Mouse (Mus musculus): Measurements from ENCODE around the gene Clec16a.

The Clec16a gene

GRCm38 (mm10) chr16:10536323-10536722, 8.8 kb upstream of the Clec16a start:
- DNase-seq (ENCODE audit: low spot score) = no peak

DNA sequence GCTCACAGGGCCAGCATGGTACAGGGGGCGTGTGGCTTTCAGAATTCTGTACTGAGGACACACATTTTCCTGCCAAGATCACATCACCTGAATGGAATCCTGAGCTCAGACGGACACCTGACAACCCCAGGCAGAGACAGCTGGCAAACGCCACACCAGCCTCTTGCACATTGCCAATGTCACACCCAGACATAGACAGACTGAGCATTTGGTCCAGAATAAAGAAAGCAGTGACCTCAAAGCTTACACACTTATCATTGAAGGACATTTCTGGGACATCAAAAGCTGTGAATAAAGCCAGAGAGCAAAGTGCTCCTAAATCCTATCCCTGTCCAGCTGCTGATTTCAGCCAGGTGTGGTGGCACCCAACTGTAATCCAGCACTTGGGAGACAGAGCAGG, 8.2 kb upstream of the Clec16a start:
- no peak for DNase-seq (ENCODE audit: low spot score)

DNA sequence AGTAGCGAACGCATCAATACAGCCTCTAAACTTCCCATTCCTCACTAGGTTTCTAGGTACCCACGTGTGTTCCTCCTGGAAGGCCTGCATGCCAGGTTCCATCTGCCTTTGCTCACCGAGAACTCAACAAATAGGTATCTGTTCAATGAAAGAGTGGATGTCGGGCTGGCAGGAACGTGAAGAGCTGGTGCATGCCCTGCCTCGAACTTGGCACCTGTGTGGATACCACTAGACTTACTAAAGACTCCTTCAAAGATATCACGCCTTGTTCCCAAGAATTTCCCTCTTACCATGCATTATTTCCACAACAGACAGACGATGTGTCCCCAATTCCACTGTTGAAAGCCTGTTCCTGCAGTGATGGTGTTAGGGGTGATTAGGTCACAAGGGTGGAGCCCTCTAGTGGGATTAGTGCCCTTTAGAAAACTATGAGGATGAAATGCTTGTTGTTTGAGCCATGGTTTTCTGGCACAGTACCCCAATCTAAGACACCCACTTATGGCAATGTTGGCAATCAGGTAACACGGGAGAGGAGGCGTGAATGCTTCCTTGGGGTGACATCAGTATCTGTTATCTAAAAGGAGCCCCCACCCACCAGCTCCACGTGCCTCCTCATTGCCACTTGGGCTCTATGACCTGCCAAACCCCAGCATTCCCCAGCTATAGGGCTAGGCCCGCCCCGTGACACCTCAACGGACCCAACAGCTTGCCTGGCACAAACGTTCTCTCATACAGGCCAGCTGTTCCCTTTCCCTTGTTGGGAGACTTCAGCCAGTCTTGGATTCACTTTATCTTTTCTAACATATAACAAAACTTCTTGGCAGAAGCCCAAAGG, 4.2 kb upstream of the Clec16a start:
- no peak for DNase-seq (ENCODE audit: low spot score)

GRCm38 (mm10) chr16:10541598-10541930, 3.6 kb upstream of the Clec16a start:
- peak; percentile 39 for DNase-seq (ENCODE audit: low spot score)

DNA sequence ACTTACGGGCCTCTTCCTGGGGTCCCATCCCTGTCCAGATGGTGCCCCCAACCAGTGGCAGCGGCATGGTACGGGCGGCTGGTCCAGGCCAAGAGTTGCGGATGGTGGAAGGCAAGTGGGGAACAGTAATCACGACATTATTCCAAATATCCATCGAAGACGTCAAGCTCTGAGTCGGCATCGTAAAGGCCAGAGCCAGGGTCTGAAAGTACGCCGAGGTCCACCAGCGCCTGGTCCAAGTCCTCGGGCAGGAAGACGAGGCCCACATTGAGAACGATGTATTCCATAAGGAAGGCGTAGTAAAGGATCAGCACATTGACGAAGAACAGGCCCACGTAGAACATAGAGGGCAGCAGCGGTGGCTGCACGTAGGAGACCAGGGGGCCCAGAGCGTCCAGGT, 2.9 kb upstream of the Clec16a start:
- no peak for DNase-seq (ENCODE audit: low spot score)

GRCm38 (mm10) chr16:10542698-10543365, 2.3 kb upstream of the Clec16a start, which contains the start of gene Dexi:
Gene Dexi (minus strand): TSS chr16:10543054.
- peak; percentile 99 for DNase-seq (ENCODE audit: low spot score)

GRCm38 (mm10) chr16:10546865-10547264, 1.7 kb downstream of the Clec16a start:
- no peak for DNase-seq (ENCODE audit: low spot score)

DNA sequence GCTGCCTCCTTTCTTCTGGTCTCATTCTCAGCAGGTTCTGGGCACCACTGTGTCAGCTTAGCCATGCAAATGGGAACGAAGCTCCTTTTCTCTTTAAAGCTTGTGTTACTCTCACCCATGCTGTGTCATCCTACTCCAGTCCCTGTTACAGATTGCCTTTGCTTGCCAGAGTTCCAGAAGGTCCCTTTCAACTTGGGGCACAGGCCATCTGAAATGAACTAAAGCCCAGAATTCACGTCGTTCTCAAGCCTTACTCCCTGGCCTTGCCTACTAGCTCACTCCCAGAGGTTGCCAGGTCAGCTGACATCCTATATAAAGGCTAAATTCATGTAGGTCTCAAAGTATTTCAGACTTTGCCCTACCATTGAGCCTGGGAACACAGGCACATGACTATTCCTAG, 3.8 kb downstream of the Clec16a start:
- DNase-seq (ENCODE audit: low spot score) = peak; percentile 50

DNA sequence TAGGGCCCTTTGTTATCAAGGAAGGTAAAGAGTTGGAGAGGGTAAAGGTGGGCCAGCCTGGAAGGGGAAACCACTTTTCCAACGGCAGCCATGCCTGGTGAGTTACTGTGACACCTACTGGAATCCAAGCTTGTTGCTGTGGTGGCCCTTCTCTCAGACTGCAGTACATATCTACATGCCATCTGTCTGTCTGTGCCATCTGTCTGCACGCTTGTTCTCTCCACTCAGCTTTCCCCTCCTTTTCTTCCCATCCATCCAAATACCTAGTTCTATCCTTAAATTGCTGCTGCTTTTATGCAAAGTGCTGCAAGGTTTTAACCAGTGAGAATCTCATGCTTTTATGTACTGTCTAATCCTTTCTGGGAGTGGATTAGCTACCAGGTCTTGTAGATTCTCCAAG, 4.5 kb downstream of the Clec16a start:
- DNase-seq (ENCODE audit: low spot score) = no peak

- no peak for DNase-seq (ENCODE audit: low spot score)
Measured at GRCm38 (mm10) chr16:10551592-10551991, 6.5 kb downstream of the Clec16a start.

DNA sequence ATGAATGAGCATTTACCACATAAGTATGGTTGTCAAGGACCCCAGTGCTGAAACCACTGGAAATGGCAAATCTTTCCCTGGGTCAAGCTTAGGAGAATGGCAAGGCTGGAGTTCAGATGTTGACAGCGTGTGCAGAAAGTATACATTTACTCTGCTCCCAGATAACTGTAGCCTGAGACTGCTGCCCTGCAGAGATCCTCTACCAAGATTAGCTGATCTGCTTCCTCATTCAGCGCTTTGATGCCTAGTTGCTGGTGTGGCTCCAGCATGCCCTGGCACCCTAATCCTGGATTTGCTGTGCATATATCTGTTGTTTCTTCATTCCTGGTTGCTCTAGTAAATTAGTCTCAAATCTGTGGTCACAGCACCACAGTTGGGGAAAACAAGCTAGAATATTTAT, 8.7 kb downstream of the Clec16a start:
- DNase-seq (ENCODE audit: low spot score) = no peak

GRCm38 (mm10) chr16:10559991-10560390, 14.9 kb downstream of the Clec16a start:
- DNase-seq (ENCODE audit: low spot score) = no peak

GRCm38 (mm10) chr16:10565278-10565885, 20.2 kb downstream of the Clec16a start:
- DNase-seq (ENCODE audit: low spot score) = peak; percentile 81

DNA sequence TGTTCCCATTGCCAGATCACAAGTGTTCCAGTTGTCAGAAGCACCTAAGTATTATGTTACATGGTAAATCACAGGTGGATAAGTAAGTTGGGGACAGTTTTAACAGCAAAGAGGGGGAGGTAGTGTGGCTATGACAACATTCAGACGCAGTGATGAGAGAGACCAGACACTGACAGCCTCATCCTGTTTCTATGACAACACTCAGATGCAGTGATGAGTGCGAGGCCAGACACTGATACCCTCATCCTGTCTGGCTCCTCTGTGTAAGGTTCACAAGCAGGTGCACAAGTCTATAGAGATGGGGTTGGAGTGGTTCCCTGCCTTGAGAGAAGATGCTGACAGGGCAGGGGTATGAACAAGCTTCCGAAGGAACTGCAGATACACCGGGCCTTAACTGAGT, 22.0 kb downstream of the Clec16a start:
- DNase-seq (ENCODE audit: low spot score) = no peak

- DNase-seq (ENCODE audit: low spot score) = no peak
Measured at GRCm38 (mm10) chr16:10569809-10570395, 24.8 kb downstream of the Clec16a start.

DNA sequence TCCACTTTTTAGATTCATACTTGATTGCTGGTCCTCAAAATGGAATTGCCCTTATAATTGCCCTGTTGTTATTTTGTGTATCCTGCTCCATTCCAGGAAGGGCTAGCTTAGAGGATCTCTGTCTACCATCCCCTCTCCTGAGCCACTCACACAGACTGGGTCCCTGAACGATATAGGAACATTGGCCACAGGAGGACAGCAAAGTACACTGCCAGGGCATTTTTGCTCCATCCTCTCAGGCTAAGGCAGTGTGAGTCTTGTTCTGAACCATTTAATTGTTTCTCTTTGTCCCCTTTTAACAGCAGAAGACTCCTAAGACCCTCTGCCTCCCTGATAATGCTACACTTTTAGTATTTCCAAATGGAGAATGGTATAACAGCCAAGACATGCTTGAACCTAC, 25.6 kb downstream of the Clec16a start:
- no peak for DNase-seq (ENCODE audit: low spot score)

DNA sequence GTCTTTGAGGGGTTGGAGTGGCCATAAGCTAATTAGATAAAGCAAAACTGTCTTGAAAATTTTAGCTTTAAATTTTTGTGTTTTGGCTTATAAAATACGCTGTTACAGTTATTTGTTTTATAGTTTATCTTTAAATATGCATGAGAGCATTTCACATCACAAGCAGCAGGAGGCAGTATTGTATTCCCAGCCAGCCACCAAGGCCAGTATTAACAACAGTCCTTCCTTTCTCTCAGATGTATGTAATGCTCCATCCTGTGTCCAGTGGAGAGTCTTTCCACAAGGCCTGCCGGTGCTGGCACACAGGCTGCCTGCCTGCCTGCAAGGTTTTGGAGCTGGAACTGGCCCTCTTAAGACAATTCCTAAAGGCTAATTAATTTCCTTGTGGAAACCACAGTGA, 26.7 kb downstream of the Clec16a start:
- peak; percentile 71 for DNase-seq (ENCODE audit: low spot score)

DNA sequence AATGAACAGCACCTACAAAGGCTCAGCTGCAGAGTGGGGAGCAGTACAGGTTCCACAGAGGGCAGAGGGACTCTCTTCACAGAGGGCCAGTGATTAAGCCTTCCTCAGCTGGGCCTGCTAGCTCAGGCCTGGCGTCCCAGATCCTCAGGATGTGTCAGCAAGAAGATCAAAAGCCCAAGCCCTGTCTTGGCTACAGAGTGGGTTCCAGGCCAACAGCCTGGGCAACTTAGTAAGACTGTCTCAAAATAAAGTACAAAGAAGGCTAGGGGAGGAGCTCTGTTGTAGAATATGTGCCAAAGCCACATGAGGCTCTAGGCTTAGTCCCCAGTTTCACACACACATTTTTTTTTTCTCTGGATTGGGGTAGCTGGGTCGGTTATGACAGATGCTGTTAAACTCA, 29.8 kb downstream of the Clec16a start:
- DNase-seq (ENCODE audit: low spot score) = peak; percentile 87

GRCm38 (mm10) chr16:10575915-10576314, 30.8 kb downstream of the Clec16a start:
- peak; percentile 94 for DNase-seq (ENCODE audit: low spot score)

GRCm38 (mm10) chr16:10577548-10577947, 32.4 kb downstream of the Clec16a start:
- DNase-seq (ENCODE audit: low spot score) = peak; percentile 57

DNA sequence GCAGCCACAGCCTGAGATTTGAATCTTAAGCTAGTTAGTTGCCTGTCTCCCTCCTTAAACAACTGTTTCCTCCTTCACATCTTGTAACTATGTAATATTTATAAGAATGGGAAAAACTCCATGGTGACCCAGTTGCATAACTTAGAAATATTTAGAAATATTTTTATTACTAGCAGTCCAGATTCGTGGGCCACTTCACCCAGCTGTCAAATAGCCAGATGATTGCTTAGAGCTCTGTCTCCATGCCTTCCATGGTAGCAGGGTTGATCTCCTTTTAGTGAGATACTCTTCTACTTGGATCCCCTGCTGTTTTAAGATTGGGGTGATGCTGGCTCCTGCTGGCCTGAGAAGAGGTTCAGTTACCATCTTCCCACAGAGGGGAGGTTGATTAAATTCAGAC, 33.2 kb downstream of the Clec16a start:
- DNase-seq (ENCODE audit: low spot score) = peak; percentile 95

GRCm38 (mm10) chr16:10581234-10581898, 36.2 kb downstream of the Clec16a start:
- DNase-seq (ENCODE audit: low spot score) = no peak

Measured in adipocyte (in vitro differentiated cells).